Mouse (Mus musculus) intestine, postnatal 0 days (tissue): ENCODE data around the gene Tuft1. TPM values are rescaled to one million over a fixed set of nuclear protein-coding genes. Genes with fewer than 3 reads are reported as not detected.
A peak's percentile ranks its signal among the peaks of the same experiment; 100 is the strongest.

Experiments used
- ATAC-seq: fragments of 200-750 bp; cut with Nextera tagmentation; 2 replicates; pipeline ENCODE4 v1.8.0; 2017; ENCODE audit warnings: mild to moderate bottlenecking, moderate TSS enrichment, moderate library complexity
- H3K27ac ChIP-seq: fragments of 300-500 bp; sonication (generic); 2 replicates; pipeline ENCODE4 v1.5.1; 2014; ENCODE audit warnings: mild to moderate bottlenecking, low read depth, low read length, moderate library complexity
- H3K27me3 ChIP-seq: fragments of 300-500 bp; sonication (generic); replicated peaks from 2 replicates; pipeline ENCODE4 v1.6.1; 2014; ENCODE audit warnings: low read length, mixed read lengths; ENCODE audit not compliant: control insufficient read depth, insufficient read depth
- H3K36me3 ChIP-seq: fragments of 300-500 bp; sonication (generic); 2 replicates; pipeline ENCODE4 v1.6.1; 2014; ENCODE audit warnings: mild to moderate bottlenecking, moderate library complexity; ENCODE audit not compliant: control insufficient read depth, insufficient read depth
- H3K4me1 ChIP-seq: fragments of 300-500 bp; sonication (generic); replicated peaks from 2 replicates; pipeline ENCODE4 v1.6.1; 2014; ENCODE audit warnings: antibody characterized with exemption, low read length, mixed read lengths; ENCODE audit not compliant: control insufficient read depth, insufficient read depth
- H3K4me2 ChIP-seq: fragments of 300-500 bp; sonication (generic); replicated peaks from 2 replicates; pipeline ENCODE4 v1.6.1; 2014; ENCODE audit warnings: low read depth, mild to moderate bottlenecking, moderate library complexity
- H3K4me3 ChIP-seq: fragments of 300-500 bp; sonication (generic); 2 replicates; pipeline ENCODE4 v1.5.1; 2014; ENCODE audit warnings: low read depth, low read length
- H3K9ac ChIP-seq: fragments of 300-500 bp; sonication (generic); 2 replicates; pipeline ENCODE4 v1.6.1; 2014; ENCODE audit warnings: mild to moderate bottlenecking, low read depth, low read length
- H3K9me3 ChIP-seq: fragments of 300-500 bp; sonication (generic); 2 replicates; pipeline ENCODE4 v1.6.1; 2016; ENCODE audit warnings: mixed run types; ENCODE audit not compliant: control insufficient read depth
- CTCF ChIP-seq: sonication (generic); IDR thresholded peaks from 2 replicates; pipeline ENCODE4 v1.5.1; 2016; ENCODE audit warnings: low read depth, mild to moderate bottlenecking, control low read depth, antibody characterized with exemption, moderate library complexity
- WGBS: fragments of 180-500 bp; shearing (Covaris S2); extraction: QIAGEN DNeasy Blood & Tissue Kit; methylation state at CpG from one replicate; pipeline ENCODE4 v1.1.7; 2014; 5-methylcytosine and 5-hydroxymethylcytosine counted together
- polyA plus RNA-seq: library from polyadenylated mRNA; unstranded; fragments of >200 nt; fragmentation: Nextera tagmentation; extraction: Ambion mirVana; gene quantifications from 2 replicates; pipeline ENCODE4 v1.2.1, GENCODE M21; 2015

Gene Tuft1
- polyA plus RNA-seq, 1 experiment from 2014 or later: 10.9 TPM

- H3K9me3 ChIP-seq: no peaks in the 10 kb centered on the region
- H3K4me2 ChIP-seq: no peak overlapping the region
- H3K27ac ChIP-seq: no peak overlapping the region
- no peak for ATAC-seq
- WGBS: 77% methylated on average over 2 of the region's 2 CpGs
- no peak overlapping the region for H3K4me3 ChIP-seq
- no peak overlapping the region for H3K9ac ChIP-seq
- no peaks in the 10 kb centered on the region for H3K27me3 ChIP-seq
- no peaks in the 10 kb centered on the region for H3K4me1 ChIP-seq
- peaks cover 11% of the 10 kb centered on the region for H3K36me3 ChIP-seq
- TF ChIP-seq CTCF: no peak
Measured at GRCm38 (mm10) chr3:94610581-94610980, 48.1 kb downstream of the Tuft1 start.

GRCm38 (mm10) chr3:94609621-94610020 is 49.1 kb downstream of the Tuft1 start:
- Histone ChIP-seq H3K4me3 (no peak overlapping the region), H3K27me3 (no peaks in the 10 kb centered on the region), H3K27ac (no peak overlapping the region), H3K9me3 (no peaks in the 10 kb centered on the region), H3K4me2 (no peak overlapping the region), H3K9ac (no peak overlapping the region), H3K36me3 (peaks cover 1% of the 10 kb centered on the region; the same call in 1 of the 2 replicates), H3K4me1 (no peaks in the 10 kb centered on the region)
- no peak for TF ChIP-seq CTCF
- no peak for ATAC-seq
- 90% methylated on average over 3 of the region's 3 CpGs for WGBS

GRCm38 (mm10) chr3:94601959-94602358 is 56.7 kb downstream of the Tuft1 start:
- 4% methylated on average over 4 of the region's 4 CpGs for WGBS
- Histone ChIP-seq H3K9me3 (no peaks in the 10 kb centered on the region), H3K9ac (no peak overlapping the region), H3K36me3 (no peaks in the 10 kb centered on the region), H3K27me3 (no peaks in the 10 kb centered on the region), H3K27ac (no peak overlapping the region), H3K4me2 (no peak overlapping the region), H3K4me1 (no peaks in the 10 kb centered on the region), H3K4me3 (no peak overlapping the region)
- peak; percentile 83 for TF ChIP-seq CTCF
- ATAC-seq: no peak

- no peaks in the 10 kb centered on the region for H3K36me3 ChIP-seq
- H3K9me3 ChIP-seq: no peaks in the 10 kb centered on the region
- no peak overlapping the region for H3K9ac ChIP-seq
- TF ChIP-seq CTCF: no peak
- H3K27me3 ChIP-seq: no peaks in the 10 kb centered on the region
- no peak for ATAC-seq
- 52% methylated on average over 3 of the region's 3 CpGs for WGBS
- no peak overlapping the region for H3K4me2 ChIP-seq
- no peak overlapping the region for H3K27ac ChIP-seq
- no peaks in the 10 kb centered on the region for H3K4me1 ChIP-seq
- no peak overlapping the region for H3K4me3 ChIP-seq
Measured at GRCm38 (mm10) chr3:94597224-94597779, 61.4 kb downstream of the Tuft1 start.

- TF ChIP-seq CTCF: no peak
- no peak for ATAC-seq
- 84% methylated on average over 6 of the region's 6 CpGs for WGBS
Measured at GRCm38 (mm10) chr3:94595871-94596287, 62.8 kb downstream of the Tuft1 start.

GRCm38 (mm10) chr3:94591066-94591465 is 67.6 kb downstream of the Tuft1 start:
- H3K4me3 ChIP-seq: no peak overlapping the region
- H3K9me3 ChIP-seq: no peaks in the 10 kb centered on the region
- H3K4me2 ChIP-seq: no peak overlapping the region
- no peaks in the 10 kb centered on the region for H3K36me3 ChIP-seq
- TF ChIP-seq CTCF: no peak
- H3K27ac ChIP-seq: no peak overlapping the region
- H3K9ac ChIP-seq: no peak overlapping the region
- no peak for ATAC-seq
- WGBS: 77% methylated on average over 5 of the region's 5 CpGs
- no peaks in the 10 kb centered on the region for H3K4me1 ChIP-seq
- H3K27me3 ChIP-seq: no peaks in the 10 kb centered on the region

More at GRCm38 (mm10) chr3:94595871-94596287, 62.8 kb downstream of the Tuft1 start:
- H3K9me3 ChIP-seq: no peaks in the 10 kb centered on the region
- H3K36me3 ChIP-seq: no peaks in the 10 kb centered on the region
- H3K9ac ChIP-seq: no peak overlapping the region
- H3K27ac ChIP-seq: no peak overlapping the region
- H3K27me3 ChIP-seq: no peaks in the 10 kb centered on the region
- H3K4me3 ChIP-seq: no peak overlapping the region
- H3K4me2 ChIP-seq: no peak overlapping the region
- H3K4me1 ChIP-seq: no peaks in the 10 kb centered on the region
